Mouse (Mus musculus): Measurements from ENCODE around the gene Paqr3. TPM values are rescaled to one million over a fixed set of nuclear protein-coding genes. Genes with fewer than 3 reads are reported as not detected.

Gene Paqr3
- total RNA-seq, 2 experiments from 2014 or later: 2.5 to 3.7 TPM

Other genes with a start within 250 kb of the Paqr3 start
- gene Bmp2k, start 113.9 kb downstream of the Paqr3 start, total RNA-seq (2021): 10 to 100 TPM; 31.1 to 51.6 TPM